Mouse (Mus musculus): ENCODE data around the gene Spock1.

GRCm38 (mm10) chr13:57431815-57432214, 476.3 kb downstream of the Spock1 start:
- no peak for TF ChIP-seq ZNF384 (IDR thresholded peaks at IDR 0.05; ENCODE audit: low read depth, low read length)
- no peak for TF ChIP-seq MAFK (IDR thresholded peaks at IDR 0.05; ENCODE audit: insufficient read depth, low read depth, low read length)

All from ES-E14 (cell line).